Mouse (Mus musculus): ENCODE results near the gene Col6a3. TPM values are rescaled to one million over a fixed set of nuclear protein-coding genes. Genes with fewer than 3 reads are reported as not detected.

The Col6a3 gene
- total RNA-seq, 2 experiments from 2014 or later: not detected

DNA sequence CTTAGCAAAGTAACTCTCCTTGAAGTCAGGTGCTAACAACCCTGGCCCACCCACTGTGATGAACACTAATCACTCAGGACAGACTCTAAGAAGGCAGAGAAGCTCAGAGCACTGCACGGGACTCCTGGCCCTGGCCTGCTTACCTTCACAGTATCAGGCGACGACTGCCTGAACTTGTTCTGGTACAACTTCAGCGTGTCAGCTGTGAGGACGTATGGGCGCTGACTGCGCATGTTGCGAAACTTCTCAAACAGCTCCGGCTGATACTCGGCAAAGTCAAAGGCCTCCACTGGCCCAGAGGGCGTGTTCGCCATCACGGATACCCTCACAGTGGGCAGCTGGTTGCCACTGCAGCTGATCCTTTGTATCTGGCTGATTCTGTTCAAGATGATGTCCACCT, 42.7 kb downstream of the Col6a3 start:
- ATAC-seq (replicated peaks; ENCODE audit: low FRiP score, poor library complexity, severe bottlenecking): no peak

DNA sequence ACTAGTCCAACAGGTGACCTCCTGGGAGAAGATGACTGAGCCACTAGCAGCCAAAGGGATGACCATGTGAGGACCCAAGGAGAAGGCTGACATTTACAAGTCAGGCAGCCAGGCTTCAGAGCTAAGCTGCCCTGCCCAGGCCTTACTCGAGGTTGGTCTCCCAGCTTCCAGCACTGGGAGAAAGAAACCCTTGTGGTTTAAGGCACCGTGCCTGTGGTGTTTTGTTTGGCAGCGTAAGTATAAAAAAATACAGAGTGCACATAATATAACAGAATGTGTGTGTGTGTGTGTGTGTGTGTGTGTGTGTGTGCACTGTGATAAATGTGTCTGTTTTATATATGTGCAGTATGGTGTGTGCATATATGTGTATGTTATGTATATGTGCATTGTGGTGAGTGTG, 43.3 kb downstream of the Col6a3 start:
- no peak for ATAC-seq (replicated peaks; ENCODE audit: low FRiP score, poor library complexity, severe bottlenecking)

DNA sequence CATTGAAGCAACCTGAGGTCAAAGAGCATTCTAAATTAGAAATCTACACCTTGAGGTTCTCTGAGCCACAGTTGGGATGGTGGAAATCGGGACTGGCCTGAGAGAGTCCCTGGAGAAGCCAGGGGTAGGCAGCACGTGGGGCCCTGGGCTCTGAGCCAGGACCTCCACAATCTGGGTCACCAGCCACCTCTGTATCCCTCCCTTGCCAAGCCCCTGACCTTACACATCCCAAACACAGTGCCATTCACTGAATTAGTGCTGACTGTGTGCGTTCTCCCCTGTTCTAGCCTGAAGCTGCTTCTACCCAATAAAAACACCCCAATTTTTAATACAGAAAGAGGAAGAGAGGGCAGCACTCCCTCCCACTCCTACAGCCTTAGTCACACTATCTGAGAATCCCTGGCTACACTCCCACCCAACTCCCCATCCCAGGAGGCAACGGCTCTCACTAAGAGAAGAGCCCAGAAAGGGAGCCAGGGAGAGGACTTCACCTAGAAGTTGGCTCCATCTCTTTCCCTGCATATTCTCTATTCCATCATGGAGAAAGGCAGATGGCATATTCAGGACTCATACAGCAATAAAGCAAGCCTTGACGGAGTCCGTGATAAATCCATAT, 46.4 kb downstream of the Col6a3 start:
- no peak for ATAC-seq (replicated peaks; ENCODE audit: low FRiP score, poor library complexity, severe bottlenecking)

DNA sequence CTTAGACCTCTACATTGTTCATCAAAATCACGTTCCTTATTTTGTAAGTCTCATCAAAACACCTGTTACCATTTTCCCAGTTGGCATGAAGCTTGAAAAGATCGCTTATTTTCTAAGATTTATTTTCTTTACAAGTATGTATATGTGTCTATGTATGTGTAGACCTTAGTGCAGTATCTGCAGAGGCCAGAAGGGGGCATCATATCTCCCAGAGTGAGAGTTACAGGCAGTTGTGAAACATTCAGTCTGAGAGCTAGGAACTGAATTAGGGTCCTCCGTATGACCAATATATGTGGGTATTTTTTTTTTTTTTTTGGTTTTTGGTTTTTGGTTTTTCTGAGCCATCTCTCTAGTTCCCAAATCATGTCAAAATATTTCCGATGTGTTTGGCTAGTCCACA, 50.4 kb downstream of the Col6a3 start:
- ATAC-seq (replicated peaks; ENCODE audit: low FRiP score, poor library complexity, severe bottlenecking): no peak

DNA sequence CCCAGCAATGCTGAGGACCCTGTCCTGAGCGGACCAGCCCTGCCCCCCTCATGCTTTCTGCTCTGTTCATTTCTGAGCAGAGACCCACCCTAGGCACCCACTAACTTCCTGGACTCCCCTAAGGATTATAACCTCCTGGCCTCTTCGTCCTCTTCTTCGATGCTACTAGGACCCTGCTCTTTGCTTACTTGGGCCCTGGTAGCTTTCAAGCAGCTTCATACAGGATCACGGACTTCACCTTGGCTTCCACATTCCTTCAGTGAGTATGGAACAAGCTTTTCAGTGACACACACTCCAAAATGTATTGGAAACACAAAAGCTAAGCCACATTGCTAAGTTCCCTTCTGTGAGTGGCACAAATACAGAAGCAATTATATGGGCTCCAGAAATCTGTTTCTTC, 52.8 kb downstream of the Col6a3 start:
- no peak for ATAC-seq (replicated peaks; ENCODE audit: low FRiP score, poor library complexity, severe bottlenecking)

DNA sequence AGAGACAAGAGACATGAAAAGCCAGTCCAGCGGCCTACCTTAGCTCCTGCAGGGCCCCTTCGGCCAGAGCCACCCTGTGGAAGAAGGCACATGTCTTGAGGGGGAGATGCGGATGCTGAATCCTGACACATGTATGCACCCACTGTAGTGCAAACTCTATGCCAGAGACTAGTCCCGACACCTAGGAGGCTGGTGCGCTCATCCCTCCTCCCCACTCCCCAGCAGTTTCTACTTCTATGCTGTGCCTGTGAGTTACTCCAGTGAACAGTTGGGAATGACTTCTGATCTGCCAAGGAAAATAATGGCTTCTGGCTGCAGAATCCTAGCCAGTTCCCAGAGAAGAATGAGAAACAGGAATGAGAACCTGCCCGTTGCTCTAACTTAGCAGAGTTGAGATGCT, 54.3 kb downstream of the Col6a3 start:
- ATAC-seq (replicated peaks; ENCODE audit: low FRiP score, poor library complexity, severe bottlenecking): no peak

DNA sequence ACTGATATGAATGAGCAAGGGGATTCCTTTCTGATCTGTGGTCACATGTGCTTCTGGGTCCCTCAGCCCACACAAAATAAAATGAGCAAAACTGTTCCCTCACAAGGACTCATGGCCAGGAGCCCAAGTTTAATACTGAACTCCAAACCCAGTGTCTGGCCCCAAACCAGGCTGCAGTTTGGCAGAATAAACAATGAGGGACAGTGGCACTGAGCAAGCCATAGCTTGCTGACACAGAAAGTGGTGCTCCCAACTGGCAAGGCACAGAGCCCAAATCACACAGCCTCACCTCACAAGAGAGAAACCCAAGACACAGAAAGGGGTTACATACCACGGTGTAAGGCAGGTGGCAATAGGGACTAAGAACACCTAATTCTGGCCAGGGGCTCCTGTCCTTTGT, 63.3 kb downstream of the Col6a3 start:
- no peak for ATAC-seq (replicated peaks; ENCODE audit: low FRiP score, poor library complexity, severe bottlenecking)

DNA sequence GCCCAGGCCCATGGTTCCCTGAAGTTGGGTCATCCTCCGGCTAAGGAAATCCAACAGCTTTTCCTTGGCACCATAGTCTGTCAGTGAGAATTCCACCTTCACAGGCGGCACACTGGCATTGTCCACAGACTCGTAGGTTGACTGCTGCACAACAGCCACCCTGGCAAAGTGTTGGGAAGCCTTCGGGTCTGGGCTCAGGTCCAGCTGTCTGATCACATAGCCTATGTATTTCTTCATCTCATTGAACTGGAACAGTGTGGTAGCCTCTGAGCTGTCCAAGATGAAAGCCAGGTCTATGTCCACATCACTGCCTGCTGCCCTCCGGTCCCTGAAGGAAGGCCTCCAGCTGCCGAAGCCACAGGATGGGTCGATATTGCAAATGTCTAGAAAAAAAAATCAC, 64.7 kb downstream of the Col6a3 start:
- no peak for ATAC-seq (replicated peaks; ENCODE audit: low FRiP score, poor library complexity, severe bottlenecking)

DNA sequence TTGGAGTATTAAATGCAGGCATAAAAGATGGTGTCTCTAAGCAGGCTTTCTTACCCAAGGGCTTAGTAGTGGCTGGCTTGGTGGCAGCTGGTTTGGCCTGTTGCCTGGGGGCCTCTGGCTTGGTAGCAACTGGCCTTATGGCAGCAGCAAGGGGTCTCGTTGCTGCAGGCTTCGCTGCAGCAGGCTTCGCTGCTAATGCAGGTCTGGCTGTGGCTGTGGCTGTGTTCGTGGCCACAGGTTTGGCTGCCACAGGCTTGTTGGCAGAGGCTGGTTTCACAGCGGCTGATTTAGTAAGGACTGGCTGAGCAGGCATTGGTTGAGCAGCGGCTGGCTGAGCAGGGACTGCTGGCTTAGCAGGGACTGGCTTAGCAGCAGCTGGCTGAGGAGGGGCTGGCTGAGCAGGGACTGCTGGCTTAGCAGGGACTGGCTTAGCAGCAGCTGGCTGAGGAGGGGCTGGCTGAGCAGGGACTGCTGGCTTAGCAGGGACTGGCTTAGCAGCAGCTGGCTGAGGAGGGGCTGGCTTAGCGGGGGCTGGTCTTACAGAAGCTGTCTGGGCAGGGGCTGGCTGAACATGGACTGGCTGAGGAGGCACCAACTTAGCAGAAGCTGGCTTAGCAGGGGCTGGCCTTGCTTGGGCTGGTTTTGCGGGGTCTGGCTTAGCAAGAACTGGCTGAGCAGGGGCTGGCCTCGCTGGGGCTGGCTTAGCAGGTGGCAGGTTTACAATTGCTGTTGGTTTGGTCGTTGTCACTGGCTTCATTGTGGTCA, 68.1 kb downstream of the Col6a3 start:
- ATAC-seq (replicated peaks; ENCODE audit: low FRiP score, poor library complexity, severe bottlenecking): no peak

DNA sequence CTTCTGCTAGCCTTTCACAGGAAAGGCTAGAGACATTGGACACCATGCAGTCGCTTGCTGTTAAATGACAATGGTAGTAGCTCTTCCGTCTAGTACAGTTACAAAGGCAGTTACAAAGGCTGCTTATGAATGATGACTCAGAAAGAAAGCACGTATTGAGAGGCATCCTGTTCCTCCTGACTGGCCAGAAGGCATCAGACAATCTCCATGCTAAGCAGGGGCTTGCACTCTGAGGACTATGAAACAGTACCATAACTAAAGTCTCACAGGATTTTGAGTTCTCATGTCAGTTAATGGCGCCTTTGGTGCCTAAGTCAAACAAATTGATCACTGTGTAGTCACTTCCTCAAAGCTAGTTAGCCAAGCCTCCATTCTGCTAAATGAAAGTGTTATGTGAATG, 72.6 kb downstream of the Col6a3 start:
- no peak for ATAC-seq (replicated peaks; ENCODE audit: low FRiP score, poor library complexity, severe bottlenecking)

DNA sequence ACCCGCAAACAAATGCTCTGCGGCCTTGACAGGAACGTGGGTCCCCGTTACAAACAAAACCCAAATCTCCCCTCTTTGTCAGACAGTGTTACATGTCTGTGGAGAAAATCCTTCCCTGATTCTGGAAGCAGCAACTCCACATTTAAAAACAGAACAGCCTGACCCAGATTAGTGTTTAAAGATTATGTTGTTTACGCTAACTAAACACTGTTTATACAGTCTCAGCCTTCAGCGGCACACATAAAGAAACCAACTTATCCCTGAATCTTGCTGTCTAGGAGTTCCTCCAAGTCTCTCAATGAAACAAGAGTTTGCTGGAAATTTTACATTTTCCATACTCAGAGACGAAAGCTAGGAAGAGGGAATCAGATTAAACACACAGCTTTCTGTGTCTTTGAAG, 73.7 kb downstream of the Col6a3 start:
- ATAC-seq (replicated peaks; ENCODE audit: low FRiP score, poor library complexity, severe bottlenecking): no peak

DNA sequence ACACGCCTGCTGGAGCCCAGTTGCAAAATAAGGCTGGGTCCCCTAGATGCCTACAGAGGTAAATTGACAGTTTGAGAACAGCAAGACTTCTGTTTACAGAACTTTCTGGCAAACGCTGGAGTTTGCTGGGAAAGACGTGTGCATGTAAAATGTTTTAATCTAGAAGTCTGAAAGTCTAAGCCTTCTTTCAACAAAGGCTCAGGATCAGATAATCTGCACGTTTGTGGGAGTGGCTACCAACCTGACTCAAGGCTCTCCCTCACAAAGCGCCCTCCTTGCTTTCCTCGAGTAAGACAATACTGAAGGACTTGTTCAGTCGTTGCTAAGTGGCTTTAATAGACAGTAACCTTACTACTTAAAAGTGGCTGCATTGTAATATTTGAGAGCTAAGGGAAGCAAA, 74.5 kb downstream of the Col6a3 start:
- no peak for ATAC-seq (replicated peaks; ENCODE audit: low FRiP score, poor library complexity, severe bottlenecking)

DNA sequence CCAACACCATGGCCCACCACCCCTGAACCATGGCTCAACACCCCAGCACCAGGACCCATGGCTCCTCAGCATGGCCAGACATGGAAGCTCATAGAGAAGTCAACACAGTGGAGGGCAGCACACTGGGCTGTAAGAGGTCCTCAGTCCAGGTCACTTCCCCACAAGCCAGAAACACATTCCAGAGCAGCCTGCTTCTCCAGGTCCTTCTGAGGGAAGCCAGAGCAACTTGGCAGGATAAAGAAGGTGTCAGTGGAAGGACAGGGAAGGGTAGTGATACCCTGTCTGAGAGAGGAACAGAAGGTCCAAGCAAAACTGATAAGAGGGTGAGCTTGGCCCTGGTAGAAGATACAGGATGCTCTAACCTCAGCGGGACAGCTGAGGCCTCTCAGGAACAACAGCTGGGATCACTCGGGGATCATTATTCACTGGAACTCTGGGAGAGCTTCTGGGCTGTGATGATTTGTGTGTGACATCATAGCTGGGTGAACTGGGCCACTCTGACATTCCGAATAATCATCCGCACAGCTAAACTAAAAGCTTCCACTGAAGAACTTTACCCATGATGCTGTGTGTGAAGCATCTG, 85.6 kb downstream of the Col6a3 start:
- ATAC-seq (replicated peaks; ENCODE audit: low FRiP score, poor library complexity, severe bottlenecking): no peak

DNA sequence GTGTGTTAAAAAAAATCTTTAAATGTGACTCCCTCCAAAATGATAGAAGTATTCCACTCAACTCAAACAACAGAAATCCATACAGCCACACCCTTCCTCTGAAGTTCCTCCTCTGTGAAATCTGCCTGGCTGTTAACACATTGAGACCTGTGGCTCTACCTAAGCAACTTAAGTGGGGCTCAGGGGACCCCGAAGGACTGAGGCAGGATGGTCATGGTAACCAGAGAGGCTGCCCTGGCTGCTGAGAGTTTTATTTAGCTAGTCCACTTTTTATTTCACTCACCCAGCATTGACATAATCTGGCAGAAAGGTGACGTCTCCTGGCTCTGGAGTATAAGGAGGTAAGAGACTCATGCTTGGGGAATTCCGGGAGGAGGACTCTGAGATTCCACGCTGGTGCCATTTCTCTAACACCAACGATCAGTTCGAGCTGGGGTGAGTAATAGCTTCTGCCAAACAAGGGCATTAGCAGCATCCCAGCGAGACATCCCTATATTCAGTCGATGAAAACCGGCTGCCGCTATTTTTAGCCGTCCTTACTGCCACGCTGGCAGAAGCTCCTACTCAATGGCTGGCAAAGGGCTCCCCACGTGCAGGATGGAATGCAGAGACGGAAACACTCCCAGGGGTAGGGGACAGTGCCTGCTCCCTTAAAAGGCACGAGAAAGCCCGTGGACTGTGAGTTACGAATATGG, 89.8 kb downstream of the Col6a3 start:
- ATAC-seq (replicated peaks; ENCODE audit: low FRiP score, poor library complexity, severe bottlenecking): no peak

DNA sequence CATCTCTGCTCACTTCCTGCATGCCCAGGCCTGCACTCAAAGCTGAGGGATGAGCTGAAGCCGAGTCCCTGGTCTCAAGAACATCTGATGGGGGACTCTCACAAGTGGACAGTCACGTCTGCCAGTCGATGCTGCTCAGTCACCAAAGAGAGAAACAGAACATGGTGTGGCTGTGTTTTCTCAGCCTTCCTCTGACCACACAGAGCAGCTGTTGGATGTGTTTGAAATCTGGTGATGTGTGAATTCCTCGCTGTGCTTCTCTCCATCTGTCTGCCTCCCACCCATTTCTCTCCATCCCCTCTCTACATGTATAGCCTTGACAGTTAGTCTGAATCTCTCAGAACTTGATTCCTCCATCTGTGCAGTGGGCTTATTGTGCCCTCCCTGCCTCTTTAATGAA, 92.5 kb downstream of the Col6a3 start:
- no peak for ATAC-seq (replicated peaks; ENCODE audit: low FRiP score, poor library complexity, severe bottlenecking)

DNA sequence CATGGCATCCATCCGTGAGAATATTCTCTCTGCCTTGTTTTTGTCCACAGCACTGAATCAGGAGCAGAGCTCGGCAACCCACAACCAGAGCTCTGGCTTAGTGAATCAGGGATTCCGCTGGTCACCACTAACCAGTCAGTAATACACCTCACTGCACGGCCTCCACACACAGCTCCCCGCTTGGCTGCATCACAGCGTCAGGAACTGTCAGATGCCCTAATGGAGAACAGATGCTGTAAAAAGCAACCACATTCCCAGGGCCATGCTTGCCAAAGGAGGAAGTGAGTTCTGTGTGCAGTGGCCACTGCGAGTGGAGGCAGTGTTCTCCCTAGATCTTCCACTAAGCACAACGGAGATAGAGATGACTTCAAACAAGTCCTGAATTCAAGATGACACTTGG, 93.6 kb downstream of the Col6a3 start:
- no peak for ATAC-seq (replicated peaks; ENCODE audit: low FRiP score, poor library complexity, severe bottlenecking)

DNA sequence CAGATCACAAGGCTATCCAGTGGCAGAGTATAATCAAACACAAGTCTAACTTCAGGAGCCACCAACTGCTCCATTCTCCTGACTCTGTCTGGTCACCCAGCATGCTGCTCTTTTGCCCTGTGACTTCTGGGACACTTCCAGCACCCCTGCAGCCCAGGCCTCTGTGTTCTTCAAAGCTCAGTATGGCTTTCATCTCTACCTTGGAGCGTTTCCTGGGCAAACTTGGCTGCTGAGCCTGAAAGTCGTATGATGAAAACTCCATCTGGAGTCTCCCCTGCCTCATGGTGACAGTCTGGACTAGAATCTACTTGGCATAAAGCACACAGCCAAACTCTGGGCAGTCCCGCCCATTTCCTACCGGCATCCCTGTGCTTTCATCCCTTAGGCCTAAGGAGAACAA, 95.2 kb downstream of the Col6a3 start:
- ATAC-seq (replicated peaks; ENCODE audit: low FRiP score, poor library complexity, severe bottlenecking): no peak

DNA sequence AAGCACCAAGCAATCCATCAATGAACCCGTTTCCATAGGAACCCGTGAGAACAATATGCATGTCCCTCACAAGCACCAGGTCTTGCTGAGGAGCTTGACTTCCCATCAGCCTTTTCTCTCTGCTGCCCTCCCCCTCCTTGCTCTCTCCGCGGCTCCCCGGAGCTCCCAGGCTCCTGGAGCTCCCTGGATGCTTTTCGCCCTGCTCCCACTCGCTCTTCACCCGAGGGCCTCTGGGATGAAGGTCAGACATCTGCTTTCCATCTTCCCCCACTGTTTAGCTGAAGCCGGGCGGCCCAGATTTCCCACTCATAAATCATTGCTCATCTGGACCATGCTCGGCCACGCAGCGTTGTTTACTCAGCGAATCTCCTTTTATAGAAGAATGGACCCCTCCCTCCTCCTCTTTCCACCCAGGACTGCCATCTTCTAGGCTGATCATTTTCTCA, 99.8 kb downstream of the Col6a3 start:
- no peak for ATAC-seq (replicated peaks; ENCODE audit: low FRiP score, poor library complexity, severe bottlenecking)

DNA sequence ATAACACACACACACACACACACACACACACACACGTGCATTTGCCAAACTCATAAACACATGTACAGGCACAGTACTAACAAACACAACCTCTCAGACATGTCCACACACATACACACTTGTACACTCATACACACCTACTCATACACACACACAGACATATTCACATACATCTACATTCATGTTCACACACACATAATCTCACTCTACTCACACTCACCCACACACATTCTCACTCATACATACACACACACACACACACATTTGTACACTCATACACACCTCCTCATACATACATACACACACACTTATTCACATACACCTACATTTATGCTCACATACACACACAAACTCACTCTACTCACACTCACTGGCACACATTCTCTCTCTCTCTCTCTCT, 100.3 kb downstream of the Col6a3 start:
- ATAC-seq (replicated peaks; ENCODE audit: low FRiP score, poor library complexity, severe bottlenecking): no peak

DNA sequence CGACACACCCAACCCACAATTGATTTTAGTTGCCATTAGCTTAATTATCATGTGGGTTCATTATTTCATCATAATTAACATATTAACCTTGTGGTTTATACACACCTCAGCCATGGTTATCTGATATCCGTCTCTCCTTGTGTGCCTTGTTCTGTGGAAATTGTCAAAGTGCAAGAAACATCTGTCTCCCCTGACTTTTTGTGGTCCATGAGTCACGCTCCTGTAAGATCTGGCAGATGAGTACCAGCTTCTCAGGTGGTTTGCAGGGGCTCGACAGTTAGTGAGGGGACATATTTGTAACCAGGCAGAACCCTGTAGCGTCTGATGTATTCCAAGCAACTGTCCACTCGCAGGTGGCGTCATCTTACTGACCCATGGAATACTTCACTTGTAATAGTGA, 101.1 kb downstream of the Col6a3 start:
- no peak for ATAC-seq (replicated peaks; ENCODE audit: low FRiP score, poor library complexity, severe bottlenecking)

Data from erythroblast, adult 5-6 weeks (primary cell).